Mouse (Mus musculus) CH12.LX (cell line): ENCODE measurements around the gene Sarnp.

Source experiments
- CHD2 ChIP-seq: IDR thresholded peaks from 2 replicates; pipeline ENCODE4 v1.6.1; 2011; ENCODE audit warnings: low read length, improper control_type of control experiment
- CTCF ChIP-seq, 2 experiments: IDR thresholded peaks in 1 of 2; conservative IDR thresholded peaks in 1 of 2; 2 replicates each; pipeline ENCODE4 v1.5.1; 2011 to 2012; ENCODE audit warnings: low read depth in 2 of 2, low read length in 2 of 2, improper control_type of control experiment in 1 of 2, inconsistent platforms in 1 of 2, mild to moderate bottlenecking in 1 of 2, moderate library complexity in 1 of 2
- EP300 ChIP-seq: IDR thresholded peaks from 2 replicates; pipeline ENCODE4 v1.6.1; 2011; ENCODE audit warnings: low read length, improper control_type of control experiment
- ETS1 ChIP-seq: conservative IDR thresholded peaks from 2 replicates; pipeline ENCODE4 v1.6.1; 2012; ENCODE audit warnings: low read depth, mild to moderate bottlenecking, inconsistent platforms, low read length, improper control_type of control experiment, moderate library complexity
- HCFC1 ChIP-seq: IDR thresholded peaks from 2 replicates; pipeline ENCODE4 v1.6.1; 2012; ENCODE audit warnings: low read depth, mild to moderate bottlenecking, inconsistent platforms, low read length, improper control_type of control experiment
- IRF4 ChIP-seq: IDR thresholded peaks from 2 replicates; pipeline ENCODE4 v1.6.1; 2014; ENCODE audit warnings: low read depth, mild to moderate bottlenecking, inconsistent platforms, low read length, improper control_type of control experiment
- KAT2A ChIP-seq: IDR thresholded peaks from 2 replicates; pipeline ENCODE4 v1.6.1; 2012; ENCODE audit warnings: low read length, improper control_type of control experiment, inconsistent platforms; ENCODE audit not compliant: insufficient replicate concordance
- MAZ ChIP-seq: IDR thresholded peaks from 2 replicates; pipeline ENCODE4 v1.6.1; 2012; ENCODE audit warnings: low read depth, mild to moderate bottlenecking, inconsistent platforms, low read length, improper control_type of control experiment, moderate library complexity
- MYC ChIP-seq: IDR thresholded peaks from 2 replicates; pipeline ENCODE4 v1.6.1; 2011; ENCODE audit warnings: low read depth, mild to moderate bottlenecking, improper control_type of control experiment, low read length
- NELFE ChIP-seq: IDR thresholded peaks from 2 replicates; pipeline ENCODE4 v1.6.1; 2011; ENCODE audit warnings: low read depth, low read length, improper control_type of control experiment
- POLR2A ChIP-seq: IDR thresholded peaks from 2 replicates; pipeline ENCODE4 v1.6.1; 2011; ENCODE audit warnings: low read depth, mild to moderate bottlenecking, improper control_type of control experiment, low read length
- TBP ChIP-seq: conservative IDR thresholded peaks from 2 replicates; pipeline ENCODE4 v1.6.1; 2011; ENCODE audit warnings: low read depth, low read length, improper control_type of control experiment
- ZC3H11A ChIP-seq: IDR thresholded peaks from 2 replicates; pipeline ENCODE4 v1.6.1; 2012; ENCODE audit warnings: low read depth, mild to moderate bottlenecking, inconsistent platforms, low read length, improper control_type of control experiment
- ZNF384 ChIP-seq: IDR thresholded peaks from 2 replicates; pipeline ENCODE4 v1.6.1; 2012; ENCODE audit warnings: low read depth, low read length, improper control_type of control experiment, inconsistent platforms

GRCm38 (mm10) chr10:128921251-128921650, 104.1 kb downstream of the Sarnp start:
- TF ChIP-seq KAT2A (no peak), TBP (no peak), EP300 (no peak), CHD2 (no peak), CTCF (conservative IDR thresholded peaks at IDR 0.05 in 1 of 2, IDR thresholded peaks at IDR 0.05 in 1 of 2; ENCODE audit: low read depth in 2 of 2, low read length in 2 of 2) (no peak), NELFE (no peak), ZC3H11A (no peak), POLR2A (no peak), MYC (no peak), HCFC1 (no peak), IRF4 (no peak), ZNF384 (no peak), MAZ (no peak), ETS1 (no peak)
